Comparison of ENCODE assay signal across 8 mouse cellular contexts in genomic region chr1:162739406-162739805, GRCm38 (mm10). TPM values are rescaled to one million over a fixed set of nuclear protein-coding genes. Genes with fewer than 3 reads are reported as not detected.
A peak's percentile ranks its signal among the peaks of the same experiment; 100 is the strongest.
DNase-seq lines count a peak whose midpoint lies in the region; ATAC-seq lines count a peak whose summit lies in the region.

No protein-coding gene starts in this region.

- DNase-seq in neural tube, embryonic 11.5 days (ENCODE audit: low spot score): no peak
- no peak for DNase-seq in neural tube, embryonic 10.5 days (ENCODE audit: extremely low spot score, low spot score)
- peak; percentile 24 to 26 for DNase-seq in heart, postnatal 36 days
- peak; percentile 24 to 38 for DNase-seq in layer of hippocampus, postnatal 10 days (ENCODE audit: low spot score in 2 of 2)
- no peak for DNase-seq in c-Kit-positive CD71-positive TER-119-positive erythroid progenitor cells, embryonic 14.5 days (ENCODE audit: low spot score)

- ATAC-seq in neural tube, embryonic 11.5 days (ENCODE audit: insufficient read depth, low FRiP score, low TSS enrichment): no peak
- ATAC-seq in activated CD4-positive, CD25-positive, alpha-beta regulatory T cell, adult 4 months: peak; percentile 10
- no peak for ATAC-seq in embryonic facial prominence, embryonic 15.5 days (ENCODE audit: insufficient number of reproducible peaks, low FRiP score, low TSS enrichment, low read depth)
- ATAC-seq in midbrain, embryonic 12.5 days (ENCODE audit: low FRiP score, low read depth): no peak

- intact Hi-C loops in heart, postnatal 36 days (cut with DNase I): loop anchor here (5.0 kb wide), 1 partner anchor 192 kb away; the partner anchor contains the start of gene Mettl13

- H3K4me1 ChIP-seq in neural tube, embryonic 11.5 days (ENCODE audit: control insufficient read depth, insufficient read depth, low read length): peaks cover 8% of the 10 kb centered on the region; the same call in 1 of the 2 replicates
- peaks cover 13% of the 10 kb centered on the region; the same call in 1 of the 2 replicates for H3K4me1 ChIP-seq in embryonic facial prominence, embryonic 15.5 days
- H3K4me1 ChIP-seq in midbrain, embryonic 12.5 days: peaks cover 24% of the 10 kb centered on the region

- H3K36me3 ChIP-seq in neural tube, embryonic 11.5 days (ENCODE audit: control insufficient read depth, insufficient read depth, low read length): no peaks in the 10 kb centered on the region
- H3K36me3 ChIP-seq in embryonic facial prominence, embryonic 15.5 days: no peaks in the 10 kb centered on the region
- H3K36me3 ChIP-seq in midbrain, embryonic 12.5 days: no peaks in the 10 kb centered on the region

- WGBS in neural tube, embryonic 11.5 days: under 1% methylated on average over 10 of the region's 10 CpGs
- WGBS in embryonic facial prominence, embryonic 15.5 days: under 1% methylated on average over 10 of the region's 10 CpGs
- 0% methylated on average over 10 of the region's 10 CpGs for WGBS in midbrain, embryonic 12.5 days

- peak overlapping the region; percentile 89 for H3K4me2 ChIP-seq in neural tube, embryonic 11.5 days (ENCODE audit: low read depth)
- peak overlapping the region; percentile 54 for H3K4me2 ChIP-seq in embryonic facial prominence, embryonic 15.5 days (replicated peaks)
- H3K4me2 ChIP-seq in midbrain, embryonic 12.5 days (replicated peaks): peak overlapping the region; percentile 77

- H3K9me3 ChIP-seq in neural tube, embryonic 11.5 days (ENCODE audit: control insufficient read depth, low read length): no peaks in the 10 kb centered on the region
- no peaks in the 10 kb centered on the region for H3K9me3 ChIP-seq in embryonic facial prominence, embryonic 15.5 days (replicated peaks)
- H3K9me3 ChIP-seq in midbrain, embryonic 12.5 days: no peaks in the 10 kb centered on the region

- peak overlapping the region; percentile 97 for H3K27ac ChIP-seq in neural tube, embryonic 11.5 days (ENCODE audit: low read depth, low read length)
- peak overlapping the region; percentile 100 for H3K27ac ChIP-seq in embryonic facial prominence, embryonic 15.5 days (replicated peaks)
- peak overlapping the region; percentile 98 for H3K27ac ChIP-seq in midbrain, embryonic 12.5 days (replicated peaks)

- peak overlapping the region; percentile 99 for H3K9ac ChIP-seq in neural tube, embryonic 11.5 days (ENCODE audit: low read length)
- H3K9ac ChIP-seq in embryonic facial prominence, embryonic 15.5 days: peak overlapping the region; percentile 98
- H3K9ac ChIP-seq in midbrain, embryonic 12.5 days (replicated peaks): peak overlapping the region; percentile 99

- H3K27me3 ChIP-seq in neural tube, embryonic 11.5 days (ENCODE audit: control insufficient read depth, insufficient read depth, low read length): no peaks in the 10 kb centered on the region
- H3K27me3 ChIP-seq in embryonic facial prominence, embryonic 15.5 days: no peaks in the 10 kb centered on the region
- no peaks in the 10 kb centered on the region for H3K27me3 ChIP-seq in midbrain, embryonic 12.5 days

- peak overlapping the region; percentile 99 for H3K4me3 ChIP-seq in neural tube, embryonic 11.5 days (ENCODE audit: low read depth, low read length)
- peak overlapping the region; percentile 89 for H3K4me3 ChIP-seq in embryonic facial prominence, embryonic 15.5 days (replicated peaks)
- H3K4me3 ChIP-seq in midbrain, embryonic 12.5 days: peak overlapping the region; percentile 98

RNA-seq across cellular contexts. Expression of gene Prrc2c, which starts 0.9 kb away (rescaled TPM):
- polyA plus RNA-seq in neural tube, embryonic 11.5 days (2014; fragmentation: Nextera tagmentation; extraction: Ambion mirVana): 142 and 145 TPM in 2 replicates
- polyA plus RNA-seq in activated CD4-positive, CD25-positive, alpha-beta regulatory T cell, adult 4 months (2017; shearing (Covaris generic)): 100 to 1,000 TPM; 211 to 280 TPM
- 151 and 156 TPM in 2 replicates for polyA plus RNA-seq in embryonic facial prominence, embryonic 15.5 days (2015; fragmentation: Nextera tagmentation; extraction: Ambion mirVana)
- total RNA-seq in heart, postnatal 36 days (2021): 10 to 100 TPM; 70.8 to 77.9 TPM
- total RNA-seq in layer of hippocampus, postnatal 10 days (2021): 100 to 1,000 TPM; 172 to 179 TPM
- polyA plus RNA-seq in midbrain, embryonic 12.5 days (2016; fragmentation: Nextera tagmentation; extraction: Ambion mirVana): 154 and 171 TPM in 2 replicates

Comparison
In these comparisons a context has a peak if more than half of its experiments do, and no peak if none do; other contexts are left out.
1. DNase-seq: peak in heart, postnatal 36 days (2 of 2) and layer of hippocampus, postnatal 10 days (2 of 2); none in neural tube, embryonic 11.5 days (single experiment), neural tube, embryonic 10.5 days (single experiment) and c-Kit-positive CD71-positive TER-119-positive erythroid progenitor cells, embryonic 14.5 days (single experiment).
2. Peak in every context shown above with its lines, with median percentiles within 50 percentile points of each other: H3K27ac ChIP-seq, H3K4me2 ChIP-seq, H3K4me3 ChIP-seq and H3K9ac ChIP-seq.